Mouse (Mus musculus) intestine, embryonic 16.5 days (tissue): Measurements from ENCODE around the gene Gm5728. TPM values are rescaled to one million over a fixed set of nuclear protein-coding genes. Genes with fewer than 3 reads are reported as not detected.
"Not testable (repeated sequence)": the region's sequence is repeated elsewhere in the genome, so short reads cannot be mapped to it uniquely, and the experiment has no call there.

Source experiments
- ATAC-seq: fragments of 200-750 bp; cut with Nextera tagmentation; 2 replicates; pipeline ENCODE4 v1.8.0; 2017; ENCODE audit warnings: moderate TSS enrichment, moderate library complexity
- H3K27ac ChIP-seq: fragments of 300-500 bp; sonication (generic); 2 replicates; pipeline ENCODE4 v1.5.1; 2014; ENCODE audit warnings: mild to moderate bottlenecking, low read length
- H3K27me3 ChIP-seq: fragments of 300-500 bp; sonication (generic); replicated peaks from 2 replicates; pipeline ENCODE4 v1.6.1; 2014; ENCODE audit warnings: low read length, control low read depth, mixed read lengths; ENCODE audit not compliant: control insufficient read depth, insufficient read depth
- H3K36me3 ChIP-seq: fragments of 300-500 bp; sonication (generic); 2 replicates; pipeline ENCODE4 v1.6.1; 2014; ENCODE audit warnings: low read length, control low read depth; ENCODE audit not compliant: control insufficient read depth, insufficient read depth
- H3K4me1 ChIP-seq: fragments of 300-500 bp; sonication (generic); 2 replicates; pipeline ENCODE4 v1.6.1; 2014; ENCODE audit warnings: low read length, control low read depth, mixed read lengths; ENCODE audit not compliant: control insufficient read depth, insufficient read depth
- H3K4me2 ChIP-seq: fragments of 300-500 bp; sonication (generic); 2 replicates; pipeline ENCODE4 v1.6.1; 2014; ENCODE audit warnings: low read depth, low read length, control low read depth
- H3K4me3 ChIP-seq: fragments of 300-500 bp; sonication (generic); 2 replicates; pipeline ENCODE4 v1.5.1; 2014; ENCODE audit warnings: mild to moderate bottlenecking, low read length
- H3K9ac ChIP-seq: fragments of 300-500 bp; sonication (generic); 2 replicates; pipeline ENCODE4 v1.6.1; 2014; ENCODE audit warnings: low read depth, low read length
- H3K9me3 ChIP-seq: fragments of 300-500 bp; sonication (generic); 2 replicates; pipeline ENCODE4 v1.6.1; 2016; ENCODE audit warnings: low read length, control low read depth; ENCODE audit not compliant: control insufficient read depth
- WGBS: fragments of 180-500 bp; shearing (Covaris S2); extraction: QIAGEN DNeasy Blood & Tissue Kit; methylation state at CpG from one replicate; pipeline ENCODE4 v1.1.7; 2014; 5-methylcytosine and 5-hydroxymethylcytosine counted together
- polyA plus RNA-seq: library from polyadenylated mRNA; unstranded; fragments of >200 nt; fragmentation: Nextera tagmentation; extraction: Ambion mirVana; gene quantifications from 2 replicates; pipeline ENCODE4 v1.2.1, GENCODE M21; 2015

The Gm5728 gene
- polyA plus RNA-seq = not detected in 2 replicates

DNA sequence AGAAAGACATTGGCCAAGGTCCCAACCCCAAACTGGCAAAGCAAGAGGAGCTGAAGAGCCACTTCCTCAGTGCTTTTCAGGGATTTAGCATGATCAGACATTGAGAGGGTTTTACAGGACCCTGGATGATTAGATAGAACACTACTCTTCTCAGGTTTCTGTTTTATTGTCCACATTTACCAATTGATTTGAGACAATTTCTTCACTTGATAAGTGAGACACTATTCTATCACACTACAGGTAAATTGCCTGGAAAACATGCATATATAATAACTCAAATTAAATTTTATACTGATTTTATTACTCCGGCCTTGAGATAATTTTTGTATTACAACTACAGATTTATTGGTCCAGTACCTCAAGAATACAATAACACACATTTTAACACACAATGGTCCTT, at the start of gene Gm5728:
Gene Gm5728, minus strand, starts transcription at position 101 of the 400 bp plus-strand sequence.
- WGBS = no CpG with 5 or more reads among the region's 1 CpGs
- not testable (repeated sequence) for H3K4me1 ChIP-seq, H3K27me3 ChIP-seq, H3K36me3 ChIP-seq, ATAC-seq, H3K9me3 ChIP-seq, H3K4me2 ChIP-seq, H3K27ac ChIP-seq, H3K9ac ChIP-seq, H3K4me3 ChIP-seq

DNA sequence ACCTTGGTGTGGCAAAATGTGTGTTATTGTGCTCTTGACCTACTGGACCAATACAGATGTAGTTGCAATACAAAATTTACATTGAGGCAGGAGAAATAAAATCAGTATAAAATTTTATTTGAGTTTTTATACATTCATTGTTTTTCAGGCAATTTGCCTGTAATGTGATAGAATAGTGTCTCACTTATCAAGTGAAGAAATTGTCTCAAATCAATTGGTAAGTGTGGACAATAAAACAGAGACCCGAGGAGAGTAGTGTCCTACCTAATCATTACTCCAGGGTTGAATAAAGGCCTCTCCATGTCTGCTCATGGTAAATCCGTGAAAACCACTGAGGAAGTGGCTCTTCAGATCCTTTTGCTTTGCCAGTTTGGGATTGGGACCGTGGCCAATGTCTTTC, 42.4 kb upstream of the Gm5728 start, which contains the start of gene Vmn1r100:
Gene Vmn1r100, plus strand, starts transcription at position 301 of the 400 bp plus-strand sequence.
- H3K9ac ChIP-seq, H3K4me3 ChIP-seq, H3K9me3 ChIP-seq, H3K4me1 ChIP-seq, ATAC-seq, H3K27ac ChIP-seq, H3K4me2 ChIP-seq, H3K36me3 ChIP-seq, H3K27me3 ChIP-seq: not testable (repeated sequence)
- WGBS = no CpG with 5 or more reads among the region's 3 CpGs

DNA sequence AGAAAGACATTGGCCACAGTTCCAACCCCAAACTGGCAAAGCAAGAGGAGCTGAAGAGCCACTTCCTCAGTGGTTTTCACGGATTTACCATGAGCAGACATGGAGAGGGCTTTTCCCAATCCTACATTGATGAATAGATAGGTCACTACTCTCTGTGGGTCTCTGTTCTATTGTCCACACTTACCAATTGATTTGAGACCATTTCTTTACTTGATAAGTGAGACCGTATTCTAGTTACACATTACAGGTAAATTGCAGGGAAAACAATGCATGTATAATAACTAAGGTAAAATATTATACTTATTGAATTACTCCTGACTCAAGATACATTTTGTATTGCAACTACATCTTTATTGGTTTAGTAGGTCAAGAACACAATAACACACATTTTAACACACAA, 41.2 kb downstream of the Gm5728 start, which contains the start of gene Gm4133:
Gene Gm4133, minus strand, starts transcription at position 101 of the 400 bp plus-strand sequence.
- H3K27me3 ChIP-seq, ATAC-seq, H3K9ac ChIP-seq, H3K4me2 ChIP-seq, H3K9me3 ChIP-seq, H3K27ac ChIP-seq, H3K36me3 ChIP-seq, H3K4me3 ChIP-seq, H3K4me1 ChIP-seq: not testable (repeated sequence)
- WGBS = no CpG with 5 or more reads among the region's 2 CpGs

Other genes starting within 250 kb of the Gm5728 start
- gene Vmn1r93, start 236.3 kb downstream of the Gm5728 start, polyA plus RNA-seq = not detected in 2 replicates
- gene Vmn1r94, start 207.0 kb downstream of the Gm5728 start, polyA plus RNA-seq = not detected in 2 replicates
- not detected in 2 replicates for gene Vmn1r95, start 181.7 kb downstream of the Gm5728 start, polyA plus RNA-seq
- not detected in 2 replicates for gene Gm6164, start 169.8 kb downstream of the Gm5728 start, polyA plus RNA-seq
- gene Gm4498, start 141.6 kb downstream of the Gm5728 start, polyA plus RNA-seq = not detected in 2 replicates
- not detected in 2 replicates for gene Gm5890, start 112.6 kb downstream of the Gm5728 start, polyA plus RNA-seq
- not detected in 2 replicates for gene Gm4133, start 41.3 kb downstream of the Gm5728 start, polyA plus RNA-seq
- gene Vmn1r100, start 42.5 kb upstream of the Gm5728 start, polyA plus RNA-seq = not detected in 2 replicates
- gene Vmn1r101, start 67.2 kb upstream of the Gm5728 start, polyA plus RNA-seq = not detected in 2 replicates
- gene Gm10670, start 99.5 kb upstream of the Gm5728 start, polyA plus RNA-seq = not detected in 2 replicates
- not detected in 2 replicates for gene Vmn1r103, start 135.1 kb upstream of the Gm5728 start, polyA plus RNA-seq
- gene Vmn1r104, start 158.4 kb upstream of the Gm5728 start, polyA plus RNA-seq = not detected in 2 replicates
- gene Gm5726, start 170.3 kb upstream of the Gm5728 start, polyA plus RNA-seq = not detected in 2 replicates
- not detected in 2 replicates for gene Gm4141, start 200.8 kb upstream of the Gm5728 start, polyA plus RNA-seq
- not detected in 2 replicates for gene Gm4513, start 223.6 kb upstream of the Gm5728 start, polyA plus RNA-seq